Mouse (Mus musculus) skeletal muscle tissue, adult 2 months (tissue): ENCODE data around the gene Ahsg.
"Not testable (repeated sequence)": the region's sequence is repeated elsewhere in the genome, so short reads cannot be mapped to it uniquely, and the experiment has no call there.

Source experiments
- DNase-seq: peaks from one replicate; pipeline ENCODE4 v3.0.0-alpha.2; 2012; ENCODE audit warnings: low read depth, low spot score

The Ahsg gene

DNA sequence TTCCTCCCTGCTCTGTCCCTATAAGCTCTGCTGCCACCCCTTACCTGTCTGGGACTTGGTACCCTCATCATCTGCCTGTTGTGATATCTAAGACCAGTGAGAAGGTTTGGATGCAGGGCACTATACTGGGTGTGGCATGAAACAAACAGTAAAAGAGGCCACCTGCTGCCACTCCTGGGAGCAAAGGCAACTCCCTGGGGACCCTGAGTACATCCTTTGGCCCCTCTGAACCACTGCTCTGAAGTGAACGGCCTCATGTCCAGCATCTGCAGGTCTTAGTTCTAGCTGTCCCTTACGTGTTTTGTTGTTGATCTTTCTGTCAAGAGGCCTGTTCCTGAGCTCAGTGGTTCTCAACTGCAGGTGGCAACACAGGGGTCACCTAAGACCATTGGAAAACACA is 47.5 kb downstream of the Ahsg start:
- no peak for DNase-seq

DNA sequence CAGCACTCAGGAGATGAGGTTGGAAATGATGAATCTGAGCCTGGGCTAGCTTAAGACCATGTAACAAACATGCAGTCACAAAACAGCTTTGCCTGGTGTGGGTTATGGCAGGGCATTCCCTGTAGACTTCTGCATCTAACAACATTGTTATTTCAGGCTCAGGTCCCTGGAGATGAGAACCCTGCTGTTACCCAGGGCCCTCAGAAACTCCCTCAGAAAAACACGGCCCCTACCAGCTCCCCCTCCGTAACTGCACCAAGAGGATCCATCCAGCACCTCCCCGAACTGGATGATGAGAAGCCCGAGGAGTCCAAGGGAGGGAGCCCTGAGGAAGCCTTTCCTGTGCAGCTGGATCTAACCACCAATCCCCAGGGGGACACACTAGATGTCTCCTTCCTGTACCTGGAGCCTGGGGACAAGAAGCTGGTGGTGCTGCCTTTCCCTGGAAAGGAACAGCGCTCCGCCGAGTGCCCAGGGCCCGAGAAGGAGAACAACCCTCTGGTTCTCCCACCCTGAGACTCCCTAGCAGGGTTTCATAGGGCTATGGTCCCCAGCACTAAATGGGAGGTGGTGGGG is 48.1 kb downstream of the Ahsg start:
- no peak for DNase-seq

DNA sequence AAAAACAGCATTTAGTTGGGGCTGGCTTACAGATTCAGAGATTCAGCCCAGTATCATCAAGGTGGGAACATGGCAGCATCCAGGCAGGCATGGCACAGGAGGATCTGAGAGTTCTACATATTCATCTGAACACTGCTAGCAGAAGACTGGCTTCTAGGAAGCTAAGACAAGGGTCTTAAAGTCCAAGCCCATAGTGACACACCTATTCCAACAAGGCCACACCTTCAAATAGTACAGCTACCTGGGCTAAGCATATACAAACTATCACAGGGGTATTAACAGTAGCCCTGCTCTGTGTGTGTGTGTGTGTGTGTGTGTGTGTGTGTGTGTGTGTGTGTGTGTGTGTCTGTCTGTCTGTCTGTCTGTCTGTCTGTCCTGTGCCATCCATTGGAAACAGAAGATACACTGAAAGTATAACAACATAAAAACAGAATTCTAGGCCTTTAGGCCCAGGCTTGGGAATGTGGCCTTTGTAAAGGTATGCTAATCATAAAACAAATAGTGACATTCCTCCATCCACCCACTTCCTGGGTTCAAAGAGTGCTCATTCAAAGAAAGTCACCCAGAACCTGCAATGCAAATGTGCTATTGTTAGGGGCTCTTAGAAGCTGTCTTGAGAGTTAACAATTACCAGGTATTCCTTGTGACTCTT is 50.9 kb downstream of the Ahsg start:
- DNase-seq: not testable (repeated sequence)

DNA sequence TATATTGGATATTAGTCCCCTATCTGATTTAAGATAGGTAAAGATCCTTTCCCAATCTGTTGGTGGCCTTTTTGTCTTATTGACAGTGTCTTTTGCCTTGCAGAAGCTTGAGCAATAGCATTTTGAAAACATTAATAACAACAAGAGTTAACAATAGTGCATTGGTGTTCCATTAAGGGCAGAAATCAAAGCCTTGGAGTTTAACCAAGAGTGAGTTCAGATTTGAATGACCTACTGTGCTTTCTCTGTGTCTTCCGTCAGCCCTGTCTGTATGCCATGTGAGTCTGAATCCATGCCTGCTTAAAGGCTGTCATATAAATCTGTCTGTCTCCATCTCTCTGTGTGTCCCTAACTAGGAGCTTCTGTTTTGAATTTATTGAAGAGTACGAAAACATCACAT is 56.3 kb downstream of the Ahsg start:
- no peak for DNase-seq
